Mouse (Mus musculus) hindbrain, embryonic 14.5 days (tissue): ENCODE results near the gene Tmem273. TPM values are rescaled to one million over a fixed set of nuclear protein-coding genes. Genes with fewer than 3 reads are reported as not detected.

Source experiments
- ATAC-seq: fragments of 200-750 bp; cut with Nextera tagmentation; 2 replicates; pipeline ENCODE4 v1.8.0; 2017; ENCODE audit warnings: moderate number of reproducible peaks, mild to moderate bottlenecking, moderate TSS enrichment, moderate library complexity; ENCODE audit not compliant: low FRiP score
- DNase-seq: peaks from one replicate; pipeline ENCODE4 v3.0.0-alpha.2; 2015; ENCODE audit warnings: low spot score
- H3K27ac ChIP-seq: fragments of 300-500 bp; sonication (generic); 2 replicates; pipeline ENCODE4 v1.5.1; 2014; ENCODE audit warnings: mild to moderate bottlenecking, moderate library complexity
- H3K27me3 ChIP-seq: fragments of 300-500 bp; sonication (generic); 2 replicates; pipeline ENCODE4 v1.6.1; 2014; ENCODE audit warnings: mild to moderate bottlenecking, low read length, mixed read lengths; ENCODE audit not compliant: control insufficient read depth, insufficient read depth
- H3K36me3 ChIP-seq: fragments of 300-500 bp; sonication (generic); replicated peaks from 2 replicates; pipeline ENCODE4 v1.6.1; 2014; ENCODE audit not compliant: control insufficient read depth, insufficient read depth
- H3K4me1 ChIP-seq: fragments of 300-500 bp; sonication (generic); replicated peaks from 2 replicates; pipeline ENCODE4 v1.6.1; 2014; ENCODE audit warnings: antibody characterized with exemption, low read length, mixed read lengths; ENCODE audit not compliant: control insufficient read depth, insufficient read depth
- H3K4me2 ChIP-seq: fragments of 300-500 bp; sonication (generic); replicated peaks from 2 replicates; pipeline ENCODE4 v1.6.1; 2014; ENCODE audit warnings: mild to moderate bottlenecking, moderate library complexity
- H3K4me3 ChIP-seq: fragments of 300-500 bp; sonication (generic); replicated peaks from 2 replicates; pipeline ENCODE4 v1.5.1; 2014; ENCODE audit warnings: mild to moderate bottlenecking, low read length
- H3K9ac ChIP-seq: fragments of 300-500 bp; sonication (generic); 2 replicates; pipeline ENCODE4 v1.6.1; 2014
- H3K9me3 ChIP-seq: fragments of 300-500 bp; sonication (generic); 2 replicates; pipeline ENCODE4 v1.6.1; 2016; ENCODE audit warnings: low read length; ENCODE audit not compliant: control insufficient read depth
- WGBS: fragments of 180-500 bp; shearing (Covaris S2); extraction: QIAGEN DNeasy Blood & Tissue Kit; methylation state at CpG from one replicate; pipeline ENCODE4 v1.1.7; 2014; 5-methylcytosine and 5-hydroxymethylcytosine counted together
- polyA plus RNA-seq: library from polyadenylated mRNA; unstranded; fragments of >200 nt; fragmentation: Nextera tagmentation; extraction: Ambion mirVana; gene quantifications from 2 replicates; pipeline ENCODE4 v1.2.1, GENCODE M21; 2014

Gene Tmem273
- polyA plus RNA-seq, 1 experiment from 2014 or later, result 0.86 TPM

DNA sequence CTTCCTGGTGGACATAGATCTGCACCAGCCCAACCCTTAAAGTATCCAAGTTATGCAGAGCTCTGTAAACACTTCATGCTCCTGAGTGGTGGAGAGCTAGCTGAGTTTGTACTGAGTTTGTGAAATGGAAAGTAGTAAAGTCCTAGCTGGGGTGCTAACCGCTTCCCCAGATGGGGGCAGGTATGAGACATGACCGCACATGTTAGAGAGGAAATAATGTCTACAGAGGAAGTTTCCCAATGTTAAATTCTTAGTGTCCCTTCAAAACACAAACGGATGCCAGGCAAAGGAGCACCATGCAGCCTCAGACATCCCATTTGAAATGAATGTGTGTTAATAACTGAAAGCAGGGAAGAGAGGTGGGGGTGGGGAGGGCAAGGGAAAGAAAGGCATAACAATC is 38.1 kb downstream of the Tmem273 start:
- Histone ChIP-seq H3K4me2 (no peak overlapping the region), H3K9me3 (no peaks in the 10 kb centered on the region), H3K27me3 (no peaks in the 10 kb centered on the region), H3K4me1 (0 out of 2 replicates have a peak, but pooled peaks cover 5% of the 10 kb centered on the region), H3K36me3 (no peaks in the 10 kb centered on the region), H3K9ac (no peak overlapping the region), H3K4me3 (no peak overlapping the region), H3K27ac (no peak overlapping the region)
- DNase-seq (no peak), ATAC-seq (no peak)
- WGBS, result 91% methylated on average over 3 of the region's 3 CpGs

DNA sequence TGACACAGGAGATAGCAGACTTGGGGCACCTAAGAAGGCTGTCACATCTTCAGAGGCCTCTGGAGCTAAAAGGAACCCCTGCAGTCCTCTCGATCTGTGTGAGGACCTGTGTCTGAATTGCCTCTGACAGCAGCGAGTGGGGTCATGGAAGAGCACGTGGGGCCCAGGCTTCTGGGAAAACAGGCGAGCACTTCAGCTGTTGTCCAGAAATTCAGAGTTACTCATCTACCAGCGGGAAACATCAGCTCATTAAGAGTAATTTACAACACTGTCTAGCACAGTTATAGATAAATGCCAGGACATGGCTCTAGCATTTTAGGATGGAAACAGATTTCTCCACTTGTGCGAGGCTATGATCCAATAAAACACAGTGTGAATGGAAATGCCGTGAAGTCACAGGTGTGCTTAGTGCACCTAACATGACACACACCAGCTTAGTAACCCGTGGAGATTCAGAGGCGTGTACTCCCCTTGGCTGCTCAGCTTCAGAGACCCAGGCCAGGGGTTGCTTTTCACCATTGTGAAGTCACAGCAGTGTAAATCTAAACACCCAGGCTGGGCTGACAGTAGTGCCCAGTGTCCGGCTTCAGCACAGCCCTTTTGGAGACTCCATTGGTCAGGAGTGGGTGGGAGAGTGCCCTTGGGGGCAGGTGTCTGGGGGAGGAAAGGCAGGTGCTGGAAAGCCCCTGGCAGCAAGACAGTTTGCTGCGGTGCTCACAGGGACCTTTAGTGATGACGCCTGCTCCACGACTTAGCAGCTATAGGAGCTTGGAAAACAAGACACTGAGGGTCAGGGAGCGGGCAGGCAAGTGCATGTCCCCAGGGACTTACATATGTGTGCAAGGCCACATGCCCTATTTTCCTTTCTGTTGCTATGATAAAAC is 38.7 kb downstream of the Tmem273 start:
- ATAC-seq (no peak), DNase-seq (no peak)
- no peak overlapping the region for H3K9ac ChIP-seq
- H3K27ac ChIP-seq, result no peak overlapping the region
- H3K27me3 ChIP-seq, result no peaks in the 10 kb centered on the region
- no peaks in the 10 kb centered on the region for H3K9me3 ChIP-seq
- 66% methylated on average over 14 of the region's 14 CpGs for WGBS
- no peak overlapping the region for H3K4me2 ChIP-seq
- no peaks in the 10 kb centered on the region for H3K36me3 ChIP-seq
- H3K4me1 ChIP-seq, result 0 out of 2 replicates have a peak, but pooled peaks cover 5% of the 10 kb centered on the region
- no peak overlapping the region for H3K4me3 ChIP-seq

DNA sequence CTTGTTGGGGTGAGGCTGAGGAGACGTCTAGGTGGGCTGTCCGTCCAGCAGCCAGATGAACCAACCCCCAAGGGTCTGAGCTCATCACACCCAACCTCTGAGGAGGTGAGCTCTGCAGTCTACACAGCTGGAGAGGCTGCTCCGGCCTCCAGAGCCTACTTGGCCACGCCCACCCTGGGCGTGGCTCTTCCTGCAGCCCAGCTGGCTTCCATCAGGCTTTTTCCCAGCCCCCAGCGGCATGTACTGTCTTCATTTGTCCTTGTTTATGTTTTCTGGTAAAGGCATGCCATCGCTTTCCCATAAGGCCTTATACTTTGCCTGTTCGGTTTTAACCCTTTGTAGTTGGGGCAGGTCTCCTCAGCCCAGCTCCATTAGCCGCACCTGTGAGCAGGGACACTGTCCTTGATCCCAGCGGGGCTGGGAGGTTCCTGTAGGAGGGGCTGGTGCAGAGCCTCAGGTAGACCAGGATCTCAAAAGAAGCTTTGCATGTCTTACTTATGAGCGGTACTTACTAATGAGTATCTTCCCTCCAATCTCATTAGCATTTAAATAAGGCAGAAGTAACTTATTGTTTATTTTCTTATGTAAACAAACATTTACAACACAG is 39.8 kb downstream of the Tmem273 start:
- ATAC-seq (0 out of 2 replicates have a peak, but pooled peaks have one; percentile 31), DNase-seq (no peak)
- no peak overlapping the region for H3K27ac ChIP-seq
- no peak overlapping the region for H3K4me3 ChIP-seq
- 12% methylated on average over 11 of the region's 11 CpGs for whole genome bisulfite sequencing
- H3K36me3 ChIP-seq, result no peaks in the 10 kb centered on the region
- no peak overlapping the region for H3K9ac ChIP-seq
- H3K27me3 ChIP-seq, result no peaks in the 10 kb centered on the region
- no peak overlapping the region for H3K4me2 ChIP-seq
- H3K4me1 ChIP-seq, result 0 out of 2 replicates have a peak, but pooled peaks cover 5% of the 10 kb centered on the region
- peaks cover 5% of the 10 kb centered on the region; the same call in 1 of the 2 replicates for H3K9me3 ChIP-seq

DNA sequence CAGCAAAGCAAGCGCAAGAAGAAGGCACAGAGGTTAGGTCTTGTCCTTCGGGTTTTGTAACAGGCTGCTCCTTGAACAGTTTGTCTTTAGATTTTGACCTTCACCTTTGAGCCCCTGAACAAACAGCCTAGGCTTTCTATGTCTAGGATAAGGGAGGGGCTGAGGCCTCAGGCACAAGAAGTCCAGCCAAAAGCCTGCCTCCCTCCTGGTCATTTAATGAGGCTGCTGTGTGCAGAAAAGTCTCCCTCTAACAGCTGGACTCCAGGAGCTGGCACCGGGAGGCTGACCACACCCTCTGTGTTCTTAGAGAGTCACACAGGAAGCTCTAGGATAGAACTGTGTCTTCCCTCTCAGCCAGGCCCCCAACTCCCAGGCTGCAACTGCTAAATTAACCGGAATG is 41.4 kb downstream of the Tmem273 start:
- Histone ChIP-seq H3K9ac (no peak overlapping the region), H3K4me3 (no peak overlapping the region), H3K36me3 (no peaks in the 10 kb centered on the region), H3K27ac (no peak overlapping the region), H3K4me1 (0 out of 2 replicates have a peak, but pooled peaks cover 5% of the 10 kb centered on the region), H3K4me2 (no peak overlapping the region), H3K27me3 (no peaks in the 10 kb centered on the region), H3K9me3 (peaks cover 10% of the 10 kb centered on the region; the same call in 1 of the 2 replicates)
- 71% methylated on average over 4 of the region's 4 CpGs for WGBS
- ATAC-seq (no peak), DNase-seq (no peak)

DNA sequence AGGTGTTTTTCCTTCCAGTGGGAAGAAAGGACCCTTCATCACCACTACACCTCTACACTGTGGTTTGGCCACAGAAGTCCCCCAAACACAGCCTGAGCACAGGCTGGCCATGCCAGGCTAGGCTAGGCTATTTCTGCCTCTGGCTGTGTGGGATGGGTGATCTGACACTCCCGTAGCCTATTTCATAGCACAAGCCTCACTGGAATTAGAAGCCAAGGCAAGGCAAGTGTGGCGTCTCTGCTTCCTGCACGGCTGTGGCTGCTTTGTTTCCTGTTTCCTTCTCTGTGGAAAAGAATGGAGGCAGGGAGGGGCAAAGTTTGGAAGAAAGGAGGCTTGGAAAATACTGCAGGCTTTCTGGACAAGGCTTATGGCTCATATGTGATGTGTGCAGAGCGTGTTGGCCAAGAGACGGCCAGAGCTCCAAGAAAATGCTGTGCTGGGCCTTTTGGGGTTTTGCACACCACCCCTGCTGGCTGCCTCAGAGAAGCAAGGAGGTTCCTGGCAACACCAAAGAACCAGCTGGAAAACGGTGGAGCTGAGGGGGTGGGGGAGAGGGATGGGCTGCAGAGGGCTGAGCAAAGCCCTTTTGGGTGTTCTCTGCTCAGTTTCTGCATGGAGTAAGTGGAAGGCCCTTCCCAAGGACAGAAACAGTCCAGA is 42.4 kb downstream of the Tmem273 start:
- Histone ChIP-seq H3K4me3 (no peak overlapping the region), H3K9me3 (peaks cover 10% of the 10 kb centered on the region; the same call in 1 of the 2 replicates), H3K4me1 (0 out of 2 replicates have a peak, but pooled peaks cover 5% of the 10 kb centered on the region), H3K36me3 (no peaks in the 10 kb centered on the region), H3K9ac (no peak overlapping the region), H3K4me2 (no peak overlapping the region), H3K27ac (no peak overlapping the region), H3K27me3 (no peaks in the 10 kb centered on the region)
- DNase-seq (no peak), ATAC-seq (no peak)
- 45% methylated on average over 6 of the region's 6 CpGs for WGBS

DNA sequence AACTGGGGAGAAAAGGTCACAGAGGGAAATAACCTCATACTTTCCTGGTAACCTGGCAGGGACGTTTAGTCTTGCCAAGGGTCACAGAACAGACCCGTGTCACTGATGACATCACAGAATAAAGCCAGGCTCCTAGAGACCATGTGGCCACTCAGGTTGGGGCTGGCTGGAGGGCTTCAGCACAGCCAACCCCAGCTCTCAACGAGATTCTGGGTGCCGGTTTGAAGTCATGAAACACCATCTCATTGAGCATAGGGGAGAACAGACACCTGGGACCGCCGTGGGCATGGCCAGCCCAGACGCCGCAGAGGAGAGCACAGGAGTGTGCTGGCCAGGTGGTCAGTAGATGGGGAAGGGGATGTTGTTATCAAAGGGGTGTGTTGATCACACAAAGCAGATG is 48.1 kb downstream of the Tmem273 start, which contains the start of gene Fam170b:
Gene Fam170b (plus strand): TSS at position 116 of the 400 bp plus-strand sequence.
- 83% methylated on average over 8 of the region's 8 CpGs for WGBS
- Histone ChIP-seq H3K4me1 (no peaks in the 10 kb centered on the region), H3K9ac (no peak within 1 kb of the TSS), H3K9me3 (peaks cover 10% of the 10 kb centered on the region; the same call in 1 of the 2 replicates), H3K4me3 (no peak within 1 kb of the TSS), H3K36me3 (no peaks in the 10 kb centered on the region), H3K27ac (no peak within 1 kb of the TSS), H3K27me3 (no peaks in the 10 kb centered on the region), H3K4me2 (no peak within 1 kb of the TSS)
- ATAC-seq (no peak), DNase-seq (no peak)

DNA sequence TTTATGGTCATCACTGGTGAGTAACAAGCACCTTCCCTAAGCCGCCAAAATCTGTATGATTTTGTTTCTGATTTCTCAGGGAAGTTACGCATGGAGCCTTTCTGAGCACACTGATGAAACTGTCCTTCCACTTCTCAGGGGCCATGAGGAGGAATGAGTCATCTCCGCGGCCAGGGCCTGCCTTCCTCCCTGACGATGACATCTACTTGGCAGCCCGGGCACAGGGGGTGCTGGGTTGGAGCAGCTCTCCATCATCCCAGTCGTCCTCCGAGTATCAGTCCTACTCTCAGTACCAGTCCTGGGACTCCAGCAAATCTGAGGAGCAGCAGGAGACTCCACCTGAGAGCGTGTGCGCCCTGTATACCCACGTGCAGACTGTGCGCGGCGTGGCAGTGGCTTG is 49.4 kb downstream of the Tmem273 start:
- Histone ChIP-seq H3K4me3 (no peak overlapping the region), H3K4me1 (no peaks in the 10 kb centered on the region), H3K27ac (no peak overlapping the region), H3K9me3 (peaks cover 8% of the 10 kb centered on the region; the same call in 1 of the 2 replicates), H3K27me3 (no peaks in the 10 kb centered on the region), H3K9ac (no peak overlapping the region), H3K36me3 (no peaks in the 10 kb centered on the region), H3K4me2 (no peak overlapping the region)
- 91% methylated on average over 14 of the region's 14 CpGs for WGBS
- DNase-seq (no peak), ATAC-seq (no peak)

DNA sequence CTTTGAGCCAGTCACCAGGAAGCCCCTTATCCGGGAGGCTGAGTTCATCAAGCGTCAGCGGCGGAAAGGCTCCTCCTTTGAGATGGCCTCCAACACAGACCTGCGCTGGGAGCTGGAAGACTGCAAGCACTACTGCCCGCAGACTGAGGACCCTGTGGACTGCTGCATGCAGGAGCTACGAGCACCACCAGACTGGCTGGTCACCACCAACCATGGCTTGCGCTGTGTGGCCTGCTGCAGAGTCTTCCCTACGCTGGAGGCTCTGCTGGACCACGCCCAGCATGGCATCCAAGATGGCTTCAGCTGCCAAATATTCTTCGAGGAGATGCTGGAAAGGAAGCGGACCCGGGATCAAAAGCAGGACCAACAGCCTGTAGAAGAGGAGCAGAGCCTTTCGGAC is 49.8 kb downstream of the Tmem273 start:
- no peaks in the 10 kb centered on the region for H3K4me1 ChIP-seq
- H3K27me3 ChIP-seq, result no peaks in the 10 kb centered on the region
- ATAC-seq (no peak), DNase-seq (no peak)
- no peak overlapping the region for H3K4me3 ChIP-seq
- H3K36me3 ChIP-seq, result no peaks in the 10 kb centered on the region
- H3K9ac ChIP-seq, result no peak overlapping the region
- H3K9me3 ChIP-seq, result peaks cover 4% of the 10 kb centered on the region; the same call in 1 of the 2 replicates
- WGBS, result 89% methylated on average over 14 of the region's 14 CpGs
- H3K27ac ChIP-seq, result no peak overlapping the region
- no peak overlapping the region for H3K4me2 ChIP-seq

DNA sequence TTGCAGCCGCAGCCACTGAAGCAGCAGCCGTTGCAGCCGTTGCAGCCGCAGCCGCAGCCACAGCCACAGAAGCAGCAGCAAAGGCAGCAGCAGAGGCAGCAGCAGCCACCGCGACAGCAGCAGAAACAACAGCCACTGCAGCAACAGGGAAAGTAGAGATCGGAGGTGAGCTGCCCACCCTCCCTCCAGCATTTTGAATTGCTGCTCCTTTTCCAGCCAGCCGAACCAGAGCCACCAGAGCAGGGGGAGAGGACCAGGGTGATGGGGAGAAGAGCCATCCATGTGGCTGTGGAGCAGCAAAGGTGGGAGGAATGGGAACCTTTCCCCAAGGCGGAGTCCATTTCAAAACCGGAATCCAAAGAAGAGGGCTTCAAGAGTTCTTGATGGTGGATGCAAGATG is 50.4 kb downstream of the Tmem273 start:
- H3K4me3 ChIP-seq, result no peak overlapping the region
- no peak for ATAC-seq
- H3K4me2 ChIP-seq, result no peak overlapping the region
- H3K36me3 ChIP-seq, result no peaks in the 10 kb centered on the region
- no peak overlapping the region for H3K27ac ChIP-seq
- 94% methylated on average over 11 of the region's 11 CpGs for WGBS
- DNase-seq, result no peak
- no peaks in the 10 kb centered on the region for H3K27me3 ChIP-seq
- H3K9ac ChIP-seq, result no peak overlapping the region
- H3K4me1 ChIP-seq, result no peaks in the 10 kb centered on the region
- H3K9me3 ChIP-seq, result no peaks in the 10 kb centered on the region
